Mouse (Mus musculus) retina, embryonic 14.5 days (tissue): Measurements from ENCODE around the gene Hrk.

Experiments
- DNase-seq: peaks from one replicate; pipeline ENCODE4 v3.0.0-alpha.2; 2015; ENCODE audit warnings: low spot score

The Hrk gene

GRCm38 (mm10) chr5:118165462-118165861 lies 1.0 kb downstream of the Hrk start:
- no peak for DNase-seq

GRCm38 (mm10) chr5:118167561-118167995 lies 3.1 kb downstream of the Hrk start:
- DNase-seq, result no peak

- DNase-seq, result peak; percentile 59
These were observed 5.1 kb downstream of the Hrk start for GRCm38 (mm10) chr5:118169222-118170221.

GRCm38 (mm10) chr5:118170888-118171529 lies 6.6 kb downstream of the Hrk start:
- peak; percentile 43 for DNase-seq

- DNase-seq, result no peak
These were observed 7.2 kb downstream of the Hrk start for GRCm38 (mm10) chr5:118171665-118172064.

GRCm38 (mm10) chr5:118172078-118172723 lies 7.8 kb downstream of the Hrk start:
- no peak for DNase-seq

- DNase-seq, result peak; percentile 49
These were observed 10.0 kb downstream of the Hrk start for GRCm38 (mm10) chr5:118174310-118175009.

- DNase-seq, result no peak
These were observed 10.7 kb downstream of the Hrk start for GRCm38 (mm10) chr5:118175137-118175536.

- no peak for DNase-seq
These were observed 13.2 kb downstream of the Hrk start for GRCm38 (mm10) chr5:118177640-118178039.

GRCm38 (mm10) chr5:118186903-118187633 lies 22.6 kb downstream of the Hrk start:
- no peak for DNase-seq

GRCm38 (mm10) chr5:118188356-118188755 lies 23.9 kb downstream of the Hrk start:
- DNase-seq, result no peak

- DNase-seq, result no peak
These were observed 26.0 kb downstream of the Hrk start for GRCm38 (mm10) chr5:118190491-118190890.

- peak; percentile 39 for DNase-seq
These were observed 27.8 kb downstream of the Hrk start for GRCm38 (mm10) chr5:118192221-118192620.

- DNase-seq, result no peak
These were observed 33.0 kb downstream of the Hrk start for GRCm38 (mm10) chr5:118197421-118197820.

- DNase-seq, result no peak
These were observed 35.2 kb downstream of the Hrk start for GRCm38 (mm10) chr5:118199670-118200069.

GRCm38 (mm10) chr5:118204675-118205440 lies 40.4 kb downstream of the Hrk start:
- DNase-seq, result no peak

GRCm38 (mm10) chr5:118205852-118206251 lies 41.4 kb downstream of the Hrk start:
- no peak for DNase-seq

GRCm38 (mm10) chr5:118214012-118214411 lies 49.6 kb downstream of the Hrk start:
- no peak for DNase-seq

- peak; percentile 72 for DNase-seq
These were observed 50.1 kb downstream of the Hrk start for GRCm38 (mm10) chr5:118214418-118215154.

- DNase-seq, result no peak
These were observed 53.0 kb downstream of the Hrk start for GRCm38 (mm10) chr5:118217410-118217809.
